Mouse (Mus musculus) spleen, postnatal 4 days (tissue): ENCODE results near the gene Calm3.

ENCODE experiments used
- DNase-seq, 2 experiments: peaks; one replicate each; pipeline ENCODE4 v3.0.0; 2022; ENCODE audit warnings: low spot score in 2 of 2

Calm3 gene

DNA sequence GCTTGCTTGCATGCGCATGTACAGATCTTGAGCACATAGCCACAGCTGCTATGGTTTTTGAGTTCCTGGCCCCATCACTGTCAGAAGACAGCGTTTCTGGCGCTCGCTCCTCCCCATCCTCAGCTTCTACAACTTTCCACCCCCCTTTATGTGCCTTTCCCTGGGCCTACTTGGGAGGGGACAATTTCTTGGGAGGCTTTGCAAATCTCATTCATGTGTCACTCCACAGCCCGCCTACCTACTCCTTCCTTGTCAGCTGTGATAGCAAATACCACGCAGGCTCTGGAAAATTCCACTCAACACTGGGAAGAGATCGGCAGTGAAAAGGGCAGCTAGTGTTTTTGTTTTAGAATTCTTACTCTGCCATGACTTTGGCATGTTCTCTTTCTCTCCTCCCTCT lies 16.4 kb upstream of the Calm3 start:
- DNase-seq = no peak

- no peak for DNase-seq
Measured at GRCm38 (mm10) chr7:16938117-16938791, 14.3 kb upstream of the Calm3 start.

DNA sequence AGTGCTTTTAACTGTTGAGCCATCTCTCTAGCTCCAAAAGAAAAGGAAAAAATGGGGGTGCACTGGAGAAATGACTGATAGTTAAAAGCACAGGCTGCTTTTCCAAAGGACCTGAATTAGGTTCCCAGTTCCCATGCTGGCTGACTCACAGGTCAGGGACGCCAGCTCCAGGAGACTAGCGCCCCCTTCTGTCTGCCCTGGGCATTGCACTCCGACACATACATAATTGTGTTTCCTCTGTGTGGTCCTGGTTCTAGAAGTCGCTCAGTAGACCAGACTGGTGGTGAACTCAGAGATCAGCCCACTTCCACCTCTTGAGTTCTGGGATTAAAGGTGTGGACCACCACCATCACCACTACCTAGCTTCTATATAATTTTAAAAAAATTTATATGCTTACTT lies 13.4 kb upstream of the Calm3 start:
- peak in 1 of 2 experiments; percentile 71 for DNase-seq

DNA sequence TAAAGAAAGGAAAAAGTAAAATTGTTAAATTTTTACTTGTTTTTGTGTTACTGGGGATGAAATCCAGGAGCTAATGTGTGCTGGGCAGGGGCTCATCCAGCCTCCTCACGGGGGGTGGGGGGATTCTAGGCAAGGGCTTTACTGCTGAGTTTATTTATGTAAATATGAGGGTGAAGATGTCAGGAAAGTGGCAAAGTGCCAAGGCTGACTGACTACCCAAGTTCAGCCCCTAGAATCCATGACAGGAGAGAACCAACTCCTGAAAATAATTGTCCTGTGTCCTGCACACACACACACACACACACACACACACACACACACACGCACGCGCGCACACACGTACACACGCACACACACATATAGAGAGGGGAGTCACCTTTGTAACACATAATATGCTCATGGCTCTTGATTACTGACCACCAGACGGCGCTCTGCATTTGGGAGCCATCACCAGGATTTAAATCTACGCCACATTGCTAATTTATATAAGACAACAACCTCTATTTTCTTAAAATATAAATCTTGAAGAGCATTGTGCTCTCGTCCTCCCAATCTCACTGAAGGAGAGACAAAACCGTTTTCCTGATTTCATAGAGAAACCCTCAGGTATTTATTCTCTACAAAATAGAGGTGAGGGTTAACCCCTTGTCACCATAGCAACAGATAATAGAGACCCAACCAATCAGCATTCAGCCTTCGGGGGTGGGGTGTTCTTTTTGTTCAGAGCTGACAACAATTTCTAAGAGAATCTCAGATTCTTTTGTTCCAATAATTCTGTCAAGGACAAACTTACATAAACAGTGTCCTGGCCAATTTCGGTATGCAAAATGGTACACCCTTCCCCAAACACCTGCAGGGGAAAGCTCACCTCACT lies 9.0 kb upstream of the Calm3 start:
- DNase-seq = no peak

GRCm38 (mm10) chr7:16931968-16932627 lies 8.2 kb upstream of the Calm3 start:
- peak; percentile 79 to 94 for DNase-seq

DNA sequence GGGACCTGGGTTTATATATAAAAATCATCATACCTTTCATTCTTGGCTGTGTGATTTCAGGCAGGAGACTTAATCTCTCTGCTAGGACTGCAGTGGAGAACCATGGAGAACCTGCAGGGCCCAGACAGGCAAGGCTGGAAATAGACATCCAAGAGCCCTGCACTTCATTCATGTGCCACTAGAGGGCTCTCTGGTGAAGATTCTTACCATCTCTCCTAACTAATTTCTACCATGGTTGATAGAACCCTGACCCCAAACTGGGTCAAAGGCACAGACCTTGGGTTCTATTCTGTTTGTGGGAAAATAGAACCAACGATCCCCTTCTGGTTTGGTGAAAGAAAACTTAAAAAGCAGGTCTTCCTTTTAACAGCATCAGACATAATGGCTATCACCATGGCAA lies 6.9 kb upstream of the Calm3 start:
- DNase-seq = peak; percentile 59 to 85

DNA sequence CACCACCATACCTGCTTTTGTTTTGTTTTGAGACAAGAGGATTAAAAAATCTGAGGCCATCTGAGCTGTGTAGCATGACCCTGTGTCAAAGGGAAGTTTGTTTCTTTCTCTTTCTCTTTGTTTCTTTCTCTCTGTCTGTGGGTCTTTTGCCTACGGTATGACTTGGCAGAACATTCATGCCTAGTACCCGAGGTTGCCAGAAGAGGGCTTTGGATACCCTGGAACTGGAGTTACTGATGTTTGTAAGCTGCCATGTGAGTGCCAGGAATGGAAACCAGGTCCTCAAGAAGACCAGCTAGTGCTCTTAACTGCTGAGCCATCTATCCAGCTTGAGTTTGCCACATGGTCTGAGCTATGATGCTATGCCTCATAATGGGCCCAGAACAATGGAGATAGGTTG lies 4.4 kb upstream of the Calm3 start:
- DNase-seq = no peak

- DNase-seq = peak; percentile 44 to 79
Measured at GRCm38 (mm10) chr7:16923283-16924036, 454 bp downstream of the Calm3 start.

DNA sequence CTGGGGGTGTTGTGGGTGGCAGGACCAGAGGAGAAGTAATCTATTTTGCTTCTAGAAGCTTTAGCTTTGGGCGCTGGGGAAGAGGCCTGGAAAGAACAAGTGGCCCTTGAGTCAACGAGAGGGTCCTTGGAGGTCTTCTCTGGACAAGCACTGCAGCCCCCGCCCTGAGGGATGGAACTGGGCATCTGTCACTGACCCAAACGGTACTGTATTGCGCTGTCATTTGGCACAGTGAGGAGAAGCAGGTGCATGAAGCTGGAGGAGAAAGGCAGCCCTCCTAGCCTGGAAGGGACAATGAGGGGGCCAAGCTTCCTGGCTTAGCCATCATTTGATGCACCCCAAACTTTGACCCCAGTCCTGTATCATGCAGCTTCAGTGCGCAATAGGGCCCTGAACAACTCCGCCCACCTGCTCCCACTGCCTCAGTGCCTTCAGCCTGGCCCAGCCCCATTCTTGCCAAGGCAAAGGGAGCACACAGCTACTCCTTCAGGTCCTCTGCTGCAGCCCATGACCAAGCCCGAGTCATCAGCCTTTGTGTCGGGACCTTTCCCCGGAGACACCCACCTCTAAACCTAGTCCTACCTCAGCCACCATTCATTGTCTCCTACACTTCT lies 1.4 kb downstream of the Calm3 start:
- DNase-seq = peak; percentile 58 to 80

DNA sequence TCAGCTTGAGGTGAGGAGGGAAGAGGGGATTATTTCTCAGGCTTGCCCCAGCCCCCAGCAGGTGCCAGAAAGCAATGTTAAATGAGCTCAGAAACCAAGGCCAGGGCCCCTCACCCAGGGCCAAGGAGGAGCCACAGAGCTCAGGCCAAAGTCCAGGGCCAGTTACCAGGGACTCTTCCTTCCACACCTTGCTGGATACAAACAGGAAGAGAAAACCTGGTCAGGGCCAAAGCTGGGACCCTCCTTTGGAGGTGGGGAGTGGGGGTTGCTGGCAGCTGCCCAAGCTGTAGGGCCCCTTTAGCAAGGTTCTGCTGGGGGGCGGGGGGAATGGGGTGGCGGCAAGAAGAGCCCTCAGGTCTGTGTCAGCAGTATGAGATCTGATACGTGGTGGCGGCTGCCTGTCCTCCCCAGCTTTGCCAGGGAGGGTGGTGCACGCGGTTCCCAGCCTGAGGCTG lies 2.0 kb downstream of the Calm3 start:
- DNase-seq = no peak

DNA sequence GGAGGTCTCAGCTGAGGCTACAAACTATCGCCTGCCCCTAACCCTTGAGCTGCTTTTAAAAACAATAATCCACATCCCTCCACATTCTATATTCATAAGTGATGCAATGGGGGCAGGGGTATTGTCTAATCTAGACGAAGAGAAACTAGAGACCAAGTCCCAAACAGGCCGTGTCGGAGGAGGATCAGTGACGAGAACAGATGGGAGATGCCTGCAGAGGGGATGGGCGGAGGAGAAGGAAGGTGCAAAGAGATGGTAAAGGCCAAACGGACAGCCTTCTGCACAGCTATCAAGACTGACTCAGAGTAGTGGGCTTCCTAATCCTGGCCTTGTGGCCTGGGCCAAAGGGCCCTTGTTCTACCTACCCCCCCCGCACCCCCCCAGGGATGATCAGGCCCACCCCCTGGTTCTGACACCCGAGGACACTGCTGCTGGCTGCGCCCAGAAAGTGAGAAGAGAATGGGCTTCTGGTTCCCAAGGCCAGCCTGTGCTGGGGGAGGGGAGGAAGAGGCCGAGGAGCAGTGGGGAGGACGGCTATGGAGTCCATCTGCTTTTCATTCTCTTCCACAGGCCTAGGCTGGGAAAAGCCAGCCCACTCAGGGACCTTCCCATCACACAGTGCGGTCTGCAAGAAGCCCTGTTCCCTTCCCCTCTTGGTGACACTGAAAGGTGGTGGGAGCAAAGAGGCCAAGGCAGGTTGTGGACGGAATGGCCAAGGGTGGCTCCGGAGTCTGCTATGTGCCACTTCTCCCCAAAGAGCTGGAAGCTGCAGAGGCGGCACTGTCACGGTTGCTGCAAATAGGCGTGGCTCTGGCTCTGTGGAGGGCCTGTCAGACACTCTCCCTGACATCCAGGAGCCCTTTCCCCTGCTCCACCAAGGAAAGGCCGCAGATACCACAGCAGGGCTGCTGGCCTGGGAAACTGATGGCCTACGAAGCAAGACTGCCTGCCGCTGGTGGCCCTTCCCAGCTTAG lies 2.8 kb downstream of the Calm3 start:
- DNase-seq = no peak

DNA sequence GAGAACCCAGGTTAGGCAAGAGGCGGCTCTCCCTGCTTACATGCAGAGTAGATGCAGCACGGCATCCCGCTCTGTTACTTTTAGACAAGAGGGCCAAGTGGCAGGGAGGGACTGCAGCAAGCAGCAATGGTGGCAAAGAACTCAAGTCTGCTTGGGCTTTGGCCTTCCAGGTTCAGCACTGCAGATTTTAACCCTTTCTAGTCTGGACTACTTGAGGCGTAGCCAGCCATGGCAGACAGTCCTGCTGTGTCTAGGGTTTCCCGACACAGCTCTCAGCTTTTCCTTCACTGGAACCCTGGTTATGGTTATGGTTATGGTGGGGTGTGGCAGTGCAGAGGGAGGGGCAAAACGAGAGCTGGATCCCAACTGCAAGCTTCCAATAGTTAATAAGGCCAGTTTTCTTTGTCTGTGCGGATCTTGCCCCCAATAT lies 3.7 kb downstream of the Calm3 start:
- no peak for DNase-seq

DNA sequence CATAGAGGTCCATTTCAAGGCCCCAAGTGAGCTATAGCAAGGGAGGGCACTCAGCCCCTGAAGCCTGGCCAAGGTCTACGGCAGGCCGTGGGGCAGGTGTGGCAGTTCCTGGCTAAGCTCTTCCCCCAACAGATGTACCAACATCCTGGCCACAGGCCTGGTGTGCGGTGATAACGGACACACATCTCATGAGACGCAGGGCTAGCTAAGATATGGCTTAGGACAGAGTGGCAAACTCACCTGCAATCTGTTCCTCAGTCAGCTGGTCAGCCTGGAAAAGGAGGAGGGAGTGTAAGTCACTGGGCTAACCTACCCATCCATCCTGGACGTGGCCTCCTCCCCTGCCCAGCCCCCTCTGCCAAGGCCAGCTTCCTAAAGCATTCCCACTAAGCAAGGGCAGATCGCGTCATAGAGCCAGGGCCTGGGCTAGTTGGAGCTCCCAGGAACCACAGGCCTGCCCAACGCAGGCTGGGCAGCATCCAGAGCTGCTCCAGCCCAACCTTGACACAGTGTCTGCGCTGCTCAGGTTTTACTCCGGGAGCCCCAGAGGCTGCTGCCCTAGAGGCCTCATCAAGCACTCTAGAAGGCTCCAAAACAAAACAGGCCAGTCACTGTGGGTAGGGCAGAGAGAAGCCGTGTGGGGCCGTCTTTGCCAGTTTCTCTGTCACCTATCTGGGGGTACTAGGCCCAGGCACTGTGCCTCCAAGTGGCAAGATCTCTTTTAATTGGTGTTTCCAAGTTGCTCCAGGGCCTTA lies 4.3 kb downstream of the Calm3 start:
- DNase-seq = peak in 1 of 2 experiments; percentile 58

DNA sequence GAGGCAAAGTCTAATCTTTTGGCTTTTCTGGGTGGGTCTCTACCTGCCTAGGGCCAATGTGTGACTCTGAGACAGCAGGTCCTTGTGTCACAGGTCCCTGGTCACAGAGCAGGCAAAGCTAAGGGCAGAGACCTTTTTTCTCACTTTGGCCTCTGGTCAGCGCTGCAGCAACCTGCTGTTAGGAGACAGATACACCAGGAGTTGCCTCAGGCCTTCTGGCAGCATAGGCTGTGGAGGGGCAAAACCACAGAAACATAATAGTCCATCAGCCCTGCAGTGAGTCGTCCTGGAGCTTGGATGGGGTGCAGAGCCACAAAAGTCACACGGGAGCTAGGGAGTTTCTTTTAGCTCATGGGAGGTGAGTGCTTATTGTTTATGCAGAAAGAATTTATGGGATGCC lies 5.2 kb downstream of the Calm3 start:
- no peak for DNase-seq

GRCm38 (mm10) chr7:16918014-16918413 lies 5.9 kb downstream of the Calm3 start:
- no peak for DNase-seq

DNA sequence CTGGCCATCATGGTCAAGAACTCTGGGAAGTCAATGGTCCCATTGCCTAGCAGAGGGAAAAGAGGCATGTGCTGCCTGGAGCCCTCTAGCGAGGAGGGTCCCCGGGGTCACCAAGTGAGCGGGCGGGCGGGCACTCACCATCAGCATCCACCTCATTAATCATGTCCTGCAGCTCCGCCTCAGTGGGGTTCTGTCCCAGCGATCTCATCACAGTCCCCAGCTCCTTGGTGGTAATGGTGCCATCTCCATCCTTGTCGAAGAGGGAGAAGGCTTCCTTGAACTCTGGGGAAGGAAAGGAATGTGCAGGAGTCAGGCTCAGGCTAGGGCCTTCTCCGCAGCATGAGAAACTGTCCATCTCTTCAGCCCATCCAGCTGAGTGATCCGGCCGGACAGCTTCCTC lies 6.5 kb downstream of the Calm3 start:
- DNase-seq = no peak

GRCm38 (mm10) chr7:16916342-16917265 lies 7.3 kb downstream of the Calm3 start:
- no peak for DNase-seq
